Mouse (Mus musculus) heart, embryonic 15.5 days (tissue): ENCODE measurements around the gene Sap25. TPM values are rescaled to one million over a fixed set of nuclear protein-coding genes. Genes with fewer than 3 reads are reported as not detected.

ENCODE experiments used
- ATAC-seq: fragments of 200-750 bp; cut with Nextera tagmentation; replicated peaks from 2 replicates; pipeline ENCODE4 v1.8.0; 2017; ENCODE audit warnings: low read depth, moderate TSS enrichment; ENCODE audit not compliant: insufficient number of reproducible peaks, insufficient read depth, low FRiP score
- H3K27ac ChIP-seq: fragments of 300-500 bp; sonication (generic); 2 replicates; pipeline ENCODE4 v1.5.1; 2015; ENCODE audit warnings: mild to moderate bottlenecking, inconsistent platforms
- H3K27me3 ChIP-seq: fragments of 300-500 bp; sonication (generic); 2 replicates; pipeline ENCODE4 v1.6.1; 2015; ENCODE audit warnings: inconsistent platforms
- H3K36me3 ChIP-seq: fragments of 300-500 bp; sonication (generic); 2 replicates; pipeline ENCODE4 v1.6.1; 2015; ENCODE audit warnings: mild to moderate bottlenecking, inconsistent platforms
- H3K4me1 ChIP-seq: fragments of 300-500 bp; sonication (generic); replicated peaks from 2 replicates; pipeline ENCODE4 v1.6.1; 2015; ENCODE audit warnings: inconsistent platforms
- H3K4me2 ChIP-seq: fragments of 300-500 bp; sonication (generic); 2 replicates; pipeline ENCODE4 v1.6.1; 2015; ENCODE audit warnings: inconsistent platforms, mild to moderate bottlenecking, moderate library complexity
- H3K4me3 ChIP-seq: fragments of 300-500 bp; sonication (generic); 2 replicates; pipeline ENCODE4 v1.5.1; 2015; ENCODE audit warnings: mild to moderate bottlenecking, inconsistent platforms
- H3K9ac ChIP-seq: fragments of 300-500 bp; sonication (generic); 2 replicates; pipeline ENCODE4 v1.6.1; 2015; ENCODE audit warnings: mild to moderate bottlenecking, inconsistent platforms
- H3K9me3 ChIP-seq: fragments of 300-500 bp; sonication (generic); replicated peaks from 2 replicates; pipeline ENCODE4 v1.6.1; 2016; ENCODE audit warnings: inconsistent platforms
- WGBS: fragments of 180-500 bp; shearing (Covaris S2); methylation state at CpG from one replicate; pipeline ENCODE4 v1.1.7; 2015; ENCODE audit warnings: mixed read lengths; 5-methylcytosine and 5-hydroxymethylcytosine counted together
- polyA plus RNA-seq: library from polyadenylated mRNA; unstranded; fragments of >200 nt; fragmentation: Nextera tagmentation; extraction: Ambion mirVana; gene quantifications from 2 replicates; pipeline ENCODE4 v1.2.1, GENCODE M21; 2015

The Sap25 gene
- polyA plus RNA-seq, 1 experiment from 2014 or later: 4.0 TPM

DNA sequence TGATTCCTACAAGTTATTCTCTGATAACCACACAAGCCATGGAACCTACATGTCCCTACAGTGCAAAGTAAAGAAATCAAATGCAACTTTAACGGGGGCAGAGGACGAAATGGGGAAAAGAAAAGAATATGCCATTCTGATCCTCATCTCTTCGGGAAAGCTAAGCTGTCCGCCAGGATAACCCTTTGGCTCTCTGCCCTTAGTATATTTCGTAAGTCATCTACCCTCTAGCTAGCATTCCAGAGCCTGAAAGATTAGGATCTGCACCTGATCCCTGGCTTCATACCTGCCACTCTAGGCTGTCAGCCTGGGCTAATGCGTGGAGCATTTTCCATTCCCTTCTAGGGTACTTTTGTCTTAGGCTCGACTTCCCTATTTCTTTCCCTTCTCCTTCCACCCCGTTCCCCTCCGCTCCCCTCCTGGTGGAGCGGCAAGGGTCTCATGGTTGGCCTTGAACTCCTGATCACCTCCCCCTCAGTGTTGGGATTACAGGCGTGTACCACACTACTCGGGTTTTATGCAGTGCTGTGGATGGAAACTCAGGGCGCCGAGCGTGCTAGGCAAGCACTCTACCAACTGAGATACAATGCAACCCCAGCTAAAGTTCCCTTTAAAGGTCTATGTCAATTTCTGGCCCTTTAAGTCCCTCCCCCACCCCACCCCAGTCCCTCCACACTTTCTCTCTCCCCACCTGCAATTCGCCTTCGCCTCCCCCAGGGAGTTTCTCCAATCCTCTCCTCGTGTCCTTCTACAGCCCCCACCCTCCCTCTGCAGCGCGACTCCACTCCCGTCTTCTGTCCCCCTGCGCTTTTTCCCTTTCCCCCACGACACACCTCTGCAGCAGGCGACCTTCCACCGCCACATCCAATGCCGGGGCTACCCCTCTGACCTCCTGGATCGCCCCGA is 42.5 kb downstream of the Sap25 start:
- H3K27ac ChIP-seq: peak overlapping the region; percentile 74
- peak; percentile 7; the same call in 1 of the 2 replicates for ATAC-seq
- peaks cover 16% of the 10 kb centered on the region for H3K4me1 ChIP-seq
- peak overlapping the region; percentile 88 for H3K4me2 ChIP-seq
- H3K36me3 ChIP-seq: no peaks in the 10 kb centered on the region; the same call in 1 of the 2 replicates
- peak overlapping the region; percentile 69 for H3K9ac ChIP-seq
- no peaks in the 10 kb centered on the region for H3K9me3 ChIP-seq
- 8% methylated on average over 28 of the region's 28 CpGs for WGBS
- no peaks in the 10 kb centered on the region for H3K27me3 ChIP-seq
- peak overlapping the region; percentile 68 for H3K4me3 ChIP-seq

DNA sequence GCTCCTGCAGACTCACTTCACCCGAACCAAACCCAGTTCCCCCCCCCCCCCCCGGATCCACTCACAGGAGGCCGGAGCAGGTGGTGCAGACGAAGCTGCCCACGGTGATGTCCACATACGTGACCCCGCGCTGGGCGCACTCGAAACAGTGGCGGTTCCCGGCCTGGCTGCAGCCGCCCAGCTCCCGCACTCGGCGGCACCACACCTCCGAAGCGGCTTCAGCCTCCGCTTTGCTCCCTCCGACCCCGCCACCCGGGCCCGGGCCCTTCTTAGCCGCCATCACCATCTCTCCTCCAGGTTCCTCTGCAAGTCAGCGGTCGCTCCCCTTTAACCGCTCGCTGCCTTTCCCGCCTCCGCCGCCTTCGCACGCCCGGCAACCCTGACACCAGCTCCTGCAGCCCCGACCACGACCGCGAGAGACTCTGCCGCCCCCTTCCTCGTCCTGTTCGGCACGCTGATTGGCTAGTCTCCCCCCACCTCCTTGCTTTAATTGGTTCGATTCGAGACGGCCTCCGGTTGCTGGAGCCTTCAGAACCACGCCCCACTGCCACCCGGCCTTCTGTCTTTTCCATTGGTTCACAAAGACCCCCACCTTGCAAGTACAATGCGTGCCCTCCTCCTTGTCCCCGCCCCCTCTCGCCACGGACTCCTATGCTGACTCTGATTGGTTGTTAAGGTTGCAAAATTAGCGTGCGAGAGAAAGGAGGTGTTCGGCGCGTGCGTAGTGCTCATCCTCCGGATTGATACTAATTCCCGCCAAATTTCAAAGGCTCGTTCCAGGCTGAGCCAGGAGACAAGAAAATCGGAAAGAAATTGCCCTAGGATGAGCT is 43.4 kb downstream of the Sap25 start, which contains the start of gene Agfg2:
Gene Agfg2, minus strand, starts transcription at position 433 of the 830 bp plus-strand sequence.
- H3K4me2 ChIP-seq: peak within 1 kb of the TSS; percentile 88
- H3K27ac ChIP-seq: peak within 1 kb of the TSS; percentile 74
- H3K4me1 ChIP-seq: peaks cover 16% of the 10 kb centered on the region
- H3K36me3 ChIP-seq: no peaks in the 10 kb centered on the region
- under 1% methylated on average over 62 of the region's 62 CpGs for WGBS
- H3K9ac ChIP-seq: peak within 1 kb of the TSS; percentile 69
- peak within 1 kb of the TSS; percentile 68 for H3K4me3 ChIP-seq
- no peaks in the 10 kb centered on the region for H3K9me3 ChIP-seq
- peak; percentile 98 for ATAC-seq
- no peaks in the 10 kb centered on the region for H3K27me3 ChIP-seq

DNA sequence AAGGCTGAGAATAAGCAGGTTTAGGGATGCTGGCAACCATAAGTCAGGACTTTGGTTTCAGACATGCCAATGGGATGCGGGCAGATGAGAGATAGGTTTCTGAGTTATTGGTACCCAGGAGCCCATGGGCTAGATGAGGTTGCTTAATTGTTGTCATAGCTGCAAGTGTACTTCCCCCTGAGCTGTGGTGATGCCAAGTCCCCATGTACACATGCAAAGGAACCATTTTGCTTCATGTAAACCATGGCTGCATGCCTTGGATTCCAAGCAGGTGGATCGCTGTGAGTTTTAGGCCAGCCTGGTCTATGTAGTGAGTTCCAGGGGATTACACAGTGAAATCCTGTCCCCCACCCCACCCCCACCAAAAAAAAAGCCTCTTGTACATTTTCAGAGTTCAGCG is 44.5 kb downstream of the Sap25 start:
- H3K9ac ChIP-seq: no peak overlapping the region
- 91% methylated on average over 3 of the region's 3 CpGs for WGBS
- no peak overlapping the region for H3K4me2 ChIP-seq
- no peaks in the 10 kb centered on the region for H3K9me3 ChIP-seq
- no peak overlapping the region for H3K27ac ChIP-seq
- peaks cover 18% of the 10 kb centered on the region for H3K4me1 ChIP-seq
- ATAC-seq: no peak
- no peak overlapping the region for H3K4me3 ChIP-seq
- H3K27me3 ChIP-seq: no peaks in the 10 kb centered on the region
- no peaks in the 10 kb centered on the region for H3K36me3 ChIP-seq

DNA sequence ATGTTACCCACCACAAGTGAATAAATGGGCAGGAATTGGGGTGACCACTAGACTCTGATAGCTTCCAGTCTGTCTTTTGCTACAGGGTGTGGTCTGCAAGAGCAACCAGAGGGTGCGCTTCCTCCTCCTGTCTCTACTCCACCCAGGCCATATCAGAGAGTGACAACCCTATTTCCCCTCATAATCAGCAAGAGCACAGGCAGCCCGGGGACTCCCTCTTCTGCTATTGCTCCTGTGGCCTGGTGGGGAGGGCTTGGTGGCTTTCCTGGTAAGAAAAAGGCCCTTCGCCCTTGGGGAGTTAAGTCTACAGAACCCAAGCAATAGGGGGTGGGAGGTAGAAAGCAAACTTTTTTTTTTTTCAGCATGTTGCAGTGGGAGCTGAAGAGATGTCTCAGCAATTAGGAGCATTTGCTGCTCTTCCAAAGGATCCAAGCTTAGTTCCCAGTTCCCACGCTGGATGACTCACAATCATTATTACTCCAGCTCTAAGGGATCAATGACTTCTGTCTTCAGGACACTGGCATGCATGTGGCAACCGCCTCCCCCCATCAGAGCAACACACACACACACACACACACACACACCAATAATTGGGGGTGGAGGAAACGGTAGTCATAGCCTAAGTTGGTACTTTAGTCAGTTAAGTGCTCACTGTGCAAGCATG is 45.1 kb downstream of the Sap25 start:
- Histone ChIP-seq H3K4me1 (peaks cover 19% of the 10 kb centered on the region), H3K36me3 (no peaks in the 10 kb centered on the region), H3K27me3 (no peaks in the 10 kb centered on the region), H3K27ac (no peak overlapping the region), H3K4me2 (no peak overlapping the region), H3K9me3 (no peaks in the 10 kb centered on the region), H3K9ac (no peak overlapping the region), H3K4me3 (no peak overlapping the region)
- WGBS: 73% methylated on average over 6 of the region's 6 CpGs
- no peak for ATAC-seq

DNA sequence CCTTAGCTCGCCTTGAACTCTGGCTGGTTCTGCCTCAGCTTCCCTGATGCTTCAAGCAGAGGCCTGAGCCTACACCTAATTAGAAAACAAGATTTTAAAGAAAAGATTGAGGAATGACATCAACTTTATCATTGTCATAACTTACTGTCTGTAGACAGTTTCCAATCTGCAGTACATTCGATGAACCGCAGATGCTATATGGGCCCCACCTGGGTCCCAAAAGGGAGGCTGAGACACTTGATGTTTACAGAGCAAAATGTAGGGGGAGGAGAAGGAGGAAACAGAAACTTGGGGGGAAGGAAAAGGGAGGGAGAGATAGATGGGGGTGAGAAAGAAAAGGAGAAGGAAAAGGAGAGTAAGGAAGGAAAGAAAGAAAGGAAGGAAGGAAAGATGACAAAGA is 48.8 kb downstream of the Sap25 start:
- Histone ChIP-seq H3K4me3 (no peak overlapping the region), H3K27ac (0 out of 2 replicates have a peak overlapping the region, but pooled peaks have one; percentile 49), H3K4me2 (no peak overlapping the region), H3K27me3 (no peaks in the 10 kb centered on the region), H3K9me3 (no peaks in the 10 kb centered on the region), H3K36me3 (no peaks in the 10 kb centered on the region), H3K9ac (no peak overlapping the region), H3K4me1 (0 out of 2 replicates have a peak, but pooled peaks cover 6% of the 10 kb centered on the region)
- 80% methylated on average over 3 of the region's 3 CpGs for WGBS
- no peak for ATAC-seq

DNA sequence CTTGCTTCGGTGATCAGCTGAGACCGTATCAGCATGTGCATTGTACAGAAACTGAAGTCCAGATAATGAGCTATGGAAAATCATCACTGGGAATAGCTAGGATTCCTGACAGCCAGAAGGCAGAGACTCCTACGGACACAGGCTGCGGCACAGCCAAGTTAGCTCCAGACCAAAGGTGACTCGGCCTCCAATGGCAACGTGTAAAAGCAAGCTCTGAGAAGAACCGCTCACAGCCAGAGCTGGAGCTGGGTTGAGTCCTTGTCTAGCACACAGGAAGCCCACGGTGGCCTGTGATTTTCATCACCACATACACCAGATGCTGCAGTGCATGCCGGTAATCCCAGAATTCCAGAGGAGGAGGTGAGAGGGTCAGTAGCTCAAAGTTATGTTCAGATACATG is 49.4 kb downstream of the Sap25 start:
- no peaks in the 10 kb centered on the region for H3K36me3 ChIP-seq
- H3K9ac ChIP-seq: no peak overlapping the region
- H3K9me3 ChIP-seq: no peaks in the 10 kb centered on the region
- no peaks in the 10 kb centered on the region for H3K27me3 ChIP-seq
- ATAC-seq: no peak
- WGBS: 28% methylated on average over 9 of the region's 9 CpGs
- H3K4me2 ChIP-seq: peak overlapping the region; percentile 27; the same call in 1 of the 2 replicates
- no peak overlapping the region for H3K4me3 ChIP-seq
- peak overlapping the region; percentile 49 for H3K27ac ChIP-seq
- H3K4me1 ChIP-seq: 0 out of 2 replicates have a peak, but pooled peaks cover 4% of the 10 kb centered on the region

DNA sequence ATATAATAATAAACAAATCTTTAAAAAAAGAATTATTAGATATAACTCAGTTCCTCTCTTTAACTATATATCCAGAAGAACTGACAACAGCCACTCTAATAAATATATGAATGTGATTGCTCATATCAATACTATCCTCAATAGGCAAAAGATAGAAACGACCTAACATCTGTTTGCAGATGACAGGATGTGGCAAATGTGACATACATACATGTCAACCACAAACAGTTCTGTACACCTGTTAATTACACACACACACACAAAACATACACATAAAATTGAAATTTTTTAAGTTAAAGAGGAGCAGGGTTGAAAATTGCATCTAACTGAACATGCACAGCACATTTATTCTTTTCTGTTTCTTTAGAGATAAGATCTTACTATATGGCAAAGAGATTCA is 50.7 kb downstream of the Sap25 start:
- H3K27ac ChIP-seq: no peak overlapping the region
- H3K27me3 ChIP-seq: no peaks in the 10 kb centered on the region
- 0 out of 2 replicates have a peak, but pooled peaks cover 4% of the 10 kb centered on the region for H3K4me1 ChIP-seq
- no peak overlapping the region for H3K9ac ChIP-seq
- 60% methylated on average over 1 of the region's 1 CpGs for WGBS
- no peak overlapping the region for H3K4me2 ChIP-seq
- H3K4me3 ChIP-seq: no peak overlapping the region
- no peaks in the 10 kb centered on the region for H3K9me3 ChIP-seq
- ATAC-seq: no peak
- no peaks in the 10 kb centered on the region for H3K36me3 ChIP-seq

Other genes starting within 250 kb of the Sap25 start
- 0.05 and 0.11 TPM in 2 replicates for gene Zan, start 164.3 kb upstream of the Sap25 start, polyA plus RNA-seq
- 37.4 and 38.6 TPM in 2 replicates for gene Pop7, start 138.8 kb upstream of the Sap25 start, polyA plus RNA-seq
- 8.9 and 10.4 TPM in 2 replicates for gene Gigyf1, start 122.8 kb upstream of the Sap25 start, polyA plus RNA-seq
- not detected in 2 replicates for gene Epo, start 108.1 kb upstream of the Sap25 start, polyA plus RNA-seq
- gene Gnb2, start 107.8 kb upstream of the Sap25 start, polyA plus RNA-seq: 244 and 306 TPM in 2 replicates
- 0.13 and 2.1 TPM in 2 replicates for gene Actl6b, start 87.8 kb upstream of the Sap25 start, polyA plus RNA-seq
- 0.31 and 1.3 TPM in 2 replicates for gene Tfr2, start 71.5 kb upstream of the Sap25 start, polyA plus RNA-seq
- gene Mospd3, start 40.3 kb upstream of the Sap25 start, polyA plus RNA-seq: 17.1 and 26.5 TPM in 2 replicates
- 117 and 129 TPM in 2 replicates for gene Pcolce, start 27.6 kb upstream of the Sap25 start, polyA plus RNA-seq
- gene Fbxo24, start 12.3 kb upstream of the Sap25 start, polyA plus RNA-seq: 0.11 and 0.23 TPM in 2 replicates
- 20.7 and 26.7 TPM in 2 replicates for gene Lrch4, start 12.2 kb upstream of the Sap25 start, polyA plus RNA-seq
- gene Gm20605, start 12.2 kb upstream of the Sap25 start, polyA plus RNA-seq: 7.1 and 12.2 TPM in 2 replicates
- gene Irs3, start 4.4 kb downstream of the Sap25 start, polyA plus RNA-seq: 0.13 and 0.21 TPM in 2 replicates
- 19.3 and 21.7 TPM in 2 replicates for gene Agfg2, start 43.4 kb downstream of the Sap25 start, polyA plus RNA-seq
- gene Nyap1, start 100.3 kb downstream of the Sap25 start, polyA plus RNA-seq: 1.2 and 1.6 TPM in 2 replicates
- 130 and 164 TPM in 2 replicates for gene Tsc22d4, start 104.4 kb downstream of the Sap25 start, polyA plus RNA-seq
- 21.1 and 25.5 TPM in 2 replicates for gene Ppp1r35, start 137.5 kb downstream of the Sap25 start, polyA plus RNA-seq
- gene Mepce, start 146.3 kb downstream of the Sap25 start, polyA plus RNA-seq: 5.3 and 7.6 TPM in 2 replicates
- 7.8 and 11.4 TPM in 2 replicates for gene Zcwpw1, start 146.5 kb downstream of the Sap25 start, polyA plus RNA-seq
- gene Pilra, start 194.9 kb downstream of the Sap25 start, polyA plus RNA-seq: 1.8 and 2.2 TPM in 2 replicates
- gene Pilrb1, start 216.8 kb downstream of the Sap25 start, polyA plus RNA-seq: 0.58 and 0.61 TPM in 2 replicates
- 1.5 and 3.4 TPM in 2 replicates for gene Pilrb2, start 230.5 kb downstream of the Sap25 start, polyA plus RNA-seq